Mouse (Mus musculus): ENCODE measurements at regions not wholly inside any gene's neighbourhood (a gene's known extent, or its start where the extent isn't known, plus 50 kb on each side); places are given as distances from the start of the nearest gene placed in this dataset.

DNA sequence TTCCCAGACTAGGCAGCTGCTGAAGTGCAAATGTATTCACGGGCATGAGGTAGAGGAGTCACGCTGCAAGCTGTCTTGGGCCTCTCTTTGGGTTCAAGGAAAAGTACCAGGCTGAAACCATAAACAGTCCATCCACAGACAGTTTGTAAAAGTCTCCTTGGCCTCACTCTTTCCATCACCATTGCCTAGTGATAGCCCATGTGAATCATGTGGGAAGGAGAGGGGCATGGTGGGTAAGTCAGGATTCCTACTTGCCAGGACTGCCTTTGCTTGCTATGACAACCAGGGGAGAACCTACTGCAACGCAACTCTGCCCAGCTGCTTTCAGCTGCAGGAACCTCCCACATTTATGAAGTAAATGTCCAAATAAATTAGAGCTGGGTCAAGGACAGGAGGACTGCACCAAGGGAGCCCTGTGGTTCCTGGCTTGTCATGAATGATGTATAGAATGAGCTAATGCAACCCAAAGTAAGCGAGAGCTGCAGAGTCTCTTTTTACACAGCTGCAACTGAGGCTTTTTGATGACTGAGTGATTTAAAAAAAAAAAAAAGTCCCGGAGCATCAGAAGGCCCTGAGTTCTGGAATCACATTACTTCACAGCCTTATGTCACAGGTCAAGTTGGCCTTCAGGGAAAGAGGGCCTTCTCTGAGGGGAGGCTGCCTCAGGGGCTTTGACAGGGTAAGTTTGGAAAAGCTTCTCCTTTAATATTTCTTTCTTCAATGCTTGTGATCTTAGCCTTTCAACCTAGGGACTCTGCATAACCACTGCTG lies 420.7 kb upstream of the Slc30a5 start:
- TF ChIP-seq POLR2A (IDR thresholded peaks at IDR 0.05; ENCODE audit: insufficient read depth, low read length): no peak
- no peak for TF ChIP-seq EP300 (IDR thresholded peaks at IDR 0.05; ENCODE audit: insufficient read depth, low read depth, low read length)
- Histone ChIP-seq H3K4me1 (ENCODE audit: control insufficient read depth, insufficient read depth, low read length) (no peaks in the 10 kb centered on the region), H3K9ac (ENCODE audit: low read depth, poor library complexity, severe bottlenecking) (no peak overlapping the region), H3K27ac (ENCODE audit: insufficient read depth, low read length) (no peak overlapping the region), H3K9me3 (replicated peaks; ENCODE audit: control insufficient read depth, insufficient read depth, low read length, poor library complexity, severe bottlenecking) (no peaks in the 10 kb centered on the region), H3K36me3 (ENCODE audit: control insufficient read depth, insufficient read depth, low read length, poor library complexity, severe bottlenecking) (no peaks in the 10 kb centered on the region), H3K27me3 (ENCODE audit: control insufficient read depth, insufficient read depth, low read length, poor library complexity, severe bottlenecking) (no peaks in the 10 kb centered on the region), H3K4me3 (ENCODE audit: low read depth, low read length) (no peak overlapping the region)

DNA sequence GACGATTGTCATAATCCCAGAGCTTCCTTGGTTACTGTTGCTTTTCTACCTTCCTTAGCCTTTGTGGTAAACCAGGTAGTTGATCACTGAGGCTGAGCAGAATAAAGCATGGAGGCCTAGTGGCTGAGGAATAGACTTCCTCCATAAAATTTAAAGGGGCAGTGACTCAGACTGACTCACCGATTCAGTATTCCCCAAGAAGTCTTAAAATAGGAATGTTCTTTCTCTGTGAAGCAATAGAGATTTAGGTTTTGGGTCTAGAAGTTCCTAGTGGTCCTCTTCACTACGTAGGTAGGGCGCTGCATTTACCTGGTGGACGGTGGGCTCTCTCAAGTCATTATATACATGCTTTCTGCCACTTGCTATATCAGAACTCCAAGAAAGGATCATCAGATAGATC lies 416.1 kb upstream of the Slc30a5 start:
- no peak overlapping the region for H3K4me3 ChIP-seq (ENCODE audit: low read depth, low read length)
- TF ChIP-seq EP300 (IDR thresholded peaks at IDR 0.05; ENCODE audit: insufficient read depth, low read depth, low read length): no peak
- no peak for TF ChIP-seq CTCF (IDR thresholded peaks at IDR 0.05; ENCODE audit: low read depth, low read length)
- TF ChIP-seq POLR2A (IDR thresholded peaks at IDR 0.05; ENCODE audit: insufficient read depth, low read length): no peak
- no peaks in the 10 kb centered on the region for H3K9me3 ChIP-seq (replicated peaks; ENCODE audit: control insufficient read depth, insufficient read depth, low read length, poor library complexity, severe bottlenecking)
- H3K27ac ChIP-seq (ENCODE audit: insufficient read depth, low read length): no peak overlapping the region
- H3K9ac ChIP-seq (ENCODE audit: low read depth, poor library complexity, severe bottlenecking): no peak overlapping the region
- H3K4me1 ChIP-seq (ENCODE audit: control insufficient read depth, insufficient read depth, low read length): no peaks in the 10 kb centered on the region
- H3K36me3 ChIP-seq (ENCODE audit: control insufficient read depth, insufficient read depth, low read length, poor library complexity, severe bottlenecking): no peaks in the 10 kb centered on the region
- no peaks in the 10 kb centered on the region for H3K27me3 ChIP-seq (ENCODE audit: control insufficient read depth, insufficient read depth, low read length, poor library complexity, severe bottlenecking)

DNA sequence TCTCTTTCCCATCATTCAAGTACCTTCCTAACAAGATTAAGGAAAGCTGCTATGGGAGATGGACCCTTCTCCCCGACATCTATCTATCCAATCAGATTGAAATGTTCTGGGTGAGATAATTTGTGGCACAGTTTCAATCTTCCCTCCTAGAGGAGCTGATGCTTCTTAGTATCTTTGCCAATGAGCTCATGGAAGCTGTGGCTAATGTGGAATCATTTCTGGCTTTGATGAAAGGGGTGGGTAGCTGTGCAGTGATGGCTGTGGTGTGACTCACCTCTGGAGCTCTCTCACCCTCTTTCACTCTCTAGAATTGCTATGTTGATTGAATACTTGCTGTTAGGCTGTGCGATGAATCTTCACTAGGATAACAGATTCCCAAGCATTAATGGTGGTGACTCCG lies 411.1 kb upstream of the Slc30a5 start:
- H3K4me1 ChIP-seq (ENCODE audit: control insufficient read depth, insufficient read depth, low read length): no peaks in the 10 kb centered on the region
- H3K27me3 ChIP-seq (ENCODE audit: control insufficient read depth, insufficient read depth, low read length, poor library complexity, severe bottlenecking): no peaks in the 10 kb centered on the region
- no peak overlapping the region for H3K27ac ChIP-seq (ENCODE audit: insufficient read depth, low read length)
- H3K36me3 ChIP-seq (ENCODE audit: control insufficient read depth, insufficient read depth, low read length, poor library complexity, severe bottlenecking): no peaks in the 10 kb centered on the region
- no peak overlapping the region for H3K4me3 ChIP-seq (ENCODE audit: low read depth, low read length)
- TF ChIP-seq EP300 (IDR thresholded peaks at IDR 0.05; ENCODE audit: insufficient read depth, low read depth, low read length): no peak
- no peak for TF ChIP-seq POLR2A (IDR thresholded peaks at IDR 0.05; ENCODE audit: insufficient read depth, low read length)
- TF ChIP-seq CTCF (IDR thresholded peaks at IDR 0.05; ENCODE audit: low read depth, low read length): no peak
- H3K9me3 ChIP-seq (replicated peaks; ENCODE audit: control insufficient read depth, insufficient read depth, low read length, poor library complexity, severe bottlenecking): no peaks in the 10 kb centered on the region
- H3K9ac ChIP-seq (ENCODE audit: low read depth, poor library complexity, severe bottlenecking): no peak overlapping the region

DNA sequence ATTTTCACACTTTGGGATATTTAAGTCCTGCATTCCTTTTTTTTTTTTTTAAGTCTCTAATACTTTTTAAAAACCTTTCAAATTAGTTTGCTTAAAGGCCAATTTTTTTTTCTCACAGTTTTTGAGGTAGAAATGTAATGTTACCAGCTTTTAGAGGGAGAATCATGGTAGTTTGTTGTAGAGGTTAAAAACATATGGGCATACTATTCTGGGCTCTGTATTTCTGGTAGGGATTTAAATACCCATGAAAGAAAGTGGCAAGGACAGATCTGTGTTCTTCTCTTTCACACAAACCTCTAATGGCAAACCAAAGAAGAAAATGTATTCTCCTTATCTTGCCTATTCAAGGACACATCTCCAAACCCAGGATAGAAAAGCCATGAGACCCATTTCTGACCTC lies 405.6 kb upstream of the Slc30a5 start:
- Histone ChIP-seq H3K27me3 (ENCODE audit: control insufficient read depth, insufficient read depth, low read length, poor library complexity, severe bottlenecking) (no peaks in the 10 kb centered on the region), H3K9me3 (replicated peaks; ENCODE audit: control insufficient read depth, insufficient read depth, low read length, poor library complexity, severe bottlenecking) (no peaks in the 10 kb centered on the region), H3K9ac (ENCODE audit: low read depth, poor library complexity, severe bottlenecking) (no peak overlapping the region), H3K27ac (ENCODE audit: insufficient read depth, low read length) (no peak overlapping the region), H3K4me1 (ENCODE audit: control insufficient read depth, insufficient read depth, low read length) (peaks cover 14% of the 10 kb centered on the region), H3K4me3 (ENCODE audit: low read depth, low read length) (no peak overlapping the region), H3K36me3 (ENCODE audit: control insufficient read depth, insufficient read depth, low read length, poor library complexity, severe bottlenecking) (no peaks in the 10 kb centered on the region)
- TF ChIP-seq EP300 (IDR thresholded peaks at IDR 0.05; ENCODE audit: insufficient read depth, low read depth, low read length): no peak
- no peak for TF ChIP-seq POLR2A (IDR thresholded peaks at IDR 0.05; ENCODE audit: insufficient read depth, low read length)
- TF ChIP-seq CTCF (IDR thresholded peaks at IDR 0.05; ENCODE audit: low read depth, low read length): no peak

DNA sequence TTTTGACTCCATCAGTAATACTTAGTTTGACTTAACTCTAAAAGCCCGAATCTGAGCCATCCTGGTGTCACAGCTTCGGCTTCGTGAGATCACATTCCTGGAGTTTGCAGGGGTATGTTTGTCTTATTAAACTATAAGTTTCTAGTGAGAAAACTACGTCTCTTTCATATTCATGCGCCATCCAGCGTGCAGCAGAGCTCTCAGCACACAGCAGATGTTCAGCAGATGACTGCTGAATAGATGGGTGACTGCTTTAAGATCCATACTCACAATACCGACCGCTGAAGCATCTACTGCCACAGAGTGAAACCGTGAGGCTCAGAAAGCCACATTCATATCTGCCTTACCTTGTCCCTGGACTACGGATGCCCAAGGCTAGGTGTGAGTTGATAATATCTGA lies 403.8 kb upstream of the Slc30a5 start:
- Histone ChIP-seq H3K36me3 (ENCODE audit: control insufficient read depth, insufficient read depth, low read length, poor library complexity, severe bottlenecking) (no peaks in the 10 kb centered on the region), H3K9ac (ENCODE audit: low read depth, poor library complexity, severe bottlenecking) (no peak overlapping the region), H3K4me1 (ENCODE audit: control insufficient read depth, insufficient read depth, low read length) (peaks cover 17% of the 10 kb centered on the region), H3K27ac (ENCODE audit: insufficient read depth, low read length) (no peak overlapping the region), H3K9me3 (replicated peaks; ENCODE audit: control insufficient read depth, insufficient read depth, low read length, poor library complexity, severe bottlenecking) (no peaks in the 10 kb centered on the region), H3K27me3 (ENCODE audit: control insufficient read depth, insufficient read depth, low read length, poor library complexity, severe bottlenecking) (no peaks in the 10 kb centered on the region), H3K4me3 (ENCODE audit: low read depth, low read length) (no peak overlapping the region)
- no peak for TF ChIP-seq CTCF (IDR thresholded peaks at IDR 0.05; ENCODE audit: low read depth, low read length)
- TF ChIP-seq EP300 (IDR thresholded peaks at IDR 0.05; ENCODE audit: insufficient read depth, low read depth, low read length): no peak
- no peak for TF ChIP-seq POLR2A (IDR thresholded peaks at IDR 0.05; ENCODE audit: insufficient read depth, low read length)

DNA sequence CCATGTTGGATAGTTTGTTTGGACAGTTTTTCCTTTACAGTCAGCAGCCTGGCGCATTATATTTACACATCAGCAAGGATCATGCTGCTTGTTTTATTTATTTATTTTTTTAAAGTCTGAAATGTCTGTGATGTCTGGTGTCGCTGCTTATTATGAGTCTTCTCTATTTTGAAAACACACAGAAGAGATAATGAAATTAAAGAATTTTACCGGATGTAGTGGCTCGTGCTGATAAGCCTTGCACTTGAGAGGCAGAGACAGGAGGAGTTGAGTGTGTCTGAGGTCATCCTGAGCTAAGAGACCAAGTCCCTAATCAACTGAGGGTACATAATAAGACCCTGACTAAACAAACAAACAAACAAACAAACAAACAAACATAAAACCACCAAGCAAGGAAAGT lies 402.6 kb upstream of the Slc30a5 start:
- no peaks in the 10 kb centered on the region for H3K27me3 ChIP-seq (ENCODE audit: control insufficient read depth, insufficient read depth, low read length, poor library complexity, severe bottlenecking)
- no peaks in the 10 kb centered on the region for H3K9me3 ChIP-seq (replicated peaks; ENCODE audit: control insufficient read depth, insufficient read depth, low read length, poor library complexity, severe bottlenecking)
- TF ChIP-seq EP300 (IDR thresholded peaks at IDR 0.05; ENCODE audit: insufficient read depth, low read depth, low read length): no peak
- H3K4me3 ChIP-seq (ENCODE audit: low read depth, low read length): no peak overlapping the region
- H3K27ac ChIP-seq (ENCODE audit: insufficient read depth, low read length): 0 out of 2 replicates have a peak overlapping the region, but pooled peaks have one; percentile 46
- peaks cover 17% of the 10 kb centered on the region for H3K4me1 ChIP-seq (ENCODE audit: control insufficient read depth, insufficient read depth, low read length)
- no peak overlapping the region for H3K9ac ChIP-seq (ENCODE audit: low read depth, poor library complexity, severe bottlenecking)
- no peaks in the 10 kb centered on the region for H3K36me3 ChIP-seq (ENCODE audit: control insufficient read depth, insufficient read depth, low read length, poor library complexity, severe bottlenecking)

Measured in ES-Bruce4 (cell line).